Mouse (Mus musculus) CH12.LX (cell line): ENCODE measurements around the gene Tcea3. TPM values are rescaled to one million over a fixed set of nuclear protein-coding genes. Genes with fewer than 3 reads are reported as not detected.

Experiments
- DNase-seq: peaks from one replicate; pipeline ENCODE4 v3.0.0-alpha.2; 2013; ENCODE audit errors: extremely low read depth
- H3K27ac ChIP-seq: 2 replicates; pipeline ENCODE4 v1.5.1; 2012; ENCODE audit warnings: low read depth, mild to moderate bottlenecking, control low read depth, moderate library complexity; ENCODE audit not compliant: insufficient read depth
- H3K27me3 ChIP-seq: replicated peaks from 2 replicates; pipeline ENCODE3; 2012; ENCODE audit warnings: inconsistent platforms
- H3K36me3 ChIP-seq, 2 experiments: replicated peaks in 1 of 2; 2 replicates each; pipeline versions ENCODE3 to v1.6.1; 2012; ENCODE audit warnings: inconsistent platforms in 1 of 2, low read length in 1 of 2, mild to moderate bottlenecking in 1 of 2, mixed read lengths in 1 of 2, moderate library complexity in 1 of 2; ENCODE audit not compliant: control insufficient read depth in 1 of 2, insufficient read depth in 1 of 2
- H3K4me1 ChIP-seq, 2 experiments: 2 replicates each; pipeline ENCODE4 v1.6.1; 2012; ENCODE audit warnings: inconsistent platforms in 1 of 2, moderate library complexity in 1 of 2; ENCODE audit not compliant: insufficient read depth in 2 of 2, control insufficient read depth in 1 of 2
- H3K4me2 ChIP-seq: 2 replicates; pipeline ENCODE4 v1.6.1; 2012; ENCODE audit warnings: low read depth, mild to moderate bottlenecking, control low read depth; ENCODE audit not compliant: poor library complexity, insufficient read depth, severe bottlenecking
- H3K4me3 ChIP-seq, 3 experiments: fragments of 150-350 bp in 1 of 3; sonication (generic) in 1 of 3; replicated peaks in 1 of 3; 2 replicates each; pipeline versions ENCODE3 to v1.5.1; 2011 to 2012; ENCODE audit warnings: low read depth in 2 of 3, low read length in 2 of 3, mild to moderate bottlenecking in 2 of 3, moderate library complexity in 2 of 3, control low read depth in 1 of 3, improper control_type of control experiment in 1 of 3, inconsistent platforms in 1 of 3, mixed read lengths in 1 of 3; ENCODE audit not compliant: poor library complexity in 1 of 3
- H3K79me2 ChIP-seq: replicated peaks from 2 replicates; pipeline ENCODE4 v1.6.1; 2012; ENCODE audit warnings: mild to moderate bottlenecking, moderate library complexity; ENCODE audit not compliant: control insufficient read depth, poor library complexity, insufficient read depth, severe bottlenecking; ENCODE audit errors: extremely low read depth
- H3K9ac ChIP-seq: 2 replicates; pipeline ENCODE4 v1.6.1; 2012; ENCODE audit warnings: low read depth, mild to moderate bottlenecking, control low read depth, moderate library complexity; ENCODE audit not compliant: insufficient read depth
- H3K9me3 ChIP-seq: replicated peaks from 2 replicates; pipeline ENCODE3; 2012; ENCODE audit warnings: low read length, inconsistent platforms, mixed read lengths
- BHLHE40 ChIP-seq: IDR thresholded peaks from 2 replicates; pipeline ENCODE4 v1.6.1; 2011; ENCODE audit warnings: mild to moderate bottlenecking, low read depth, low read length, improper control_type of control experiment
- CHD1 ChIP-seq: IDR thresholded peaks from 2 replicates; pipeline ENCODE4 v1.6.1; 2012; ENCODE audit warnings: low read depth, low read length, improper control_type of control experiment, inconsistent platforms
- CHD2 ChIP-seq: IDR thresholded peaks from 2 replicates; pipeline ENCODE4 v1.6.1; 2011; ENCODE audit warnings: low read length, improper control_type of control experiment
- CTCF ChIP-seq, 2 experiments: IDR thresholded peaks in 1 of 2; conservative IDR thresholded peaks in 1 of 2; 2 replicates each; pipeline ENCODE4 v1.5.1; 2011 to 2012; ENCODE audit warnings: low read depth in 2 of 2, low read length in 2 of 2, improper control_type of control experiment in 1 of 2, inconsistent platforms in 1 of 2, mild to moderate bottlenecking in 1 of 2, moderate library complexity in 1 of 2
- E2F4 ChIP-seq: IDR thresholded peaks from 2 replicates; pipeline ENCODE4 v1.6.1; 2011; ENCODE audit warnings: low read depth, low read length, improper control_type of control experiment; ENCODE audit not compliant: insufficient replicate concordance
- EP300 ChIP-seq: IDR thresholded peaks from 2 replicates; pipeline ENCODE4 v1.6.1; 2011; ENCODE audit warnings: low read length, improper control_type of control experiment
- ETS1 ChIP-seq: conservative IDR thresholded peaks from 2 replicates; pipeline ENCODE4 v1.6.1; 2012; ENCODE audit warnings: low read depth, mild to moderate bottlenecking, inconsistent platforms, low read length, improper control_type of control experiment, moderate library complexity
- GABPA ChIP-seq: IDR thresholded peaks from 2 replicates; pipeline ENCODE4 v1.6.1; 2012; ENCODE audit warnings: low read depth, low read length, improper control_type of control experiment, inconsistent platforms; ENCODE audit not compliant: insufficient replicate concordance
- HCFC1 ChIP-seq: IDR thresholded peaks from 2 replicates; pipeline ENCODE4 v1.6.1; 2012; ENCODE audit warnings: low read depth, mild to moderate bottlenecking, inconsistent platforms, low read length, improper control_type of control experiment
- IRF4 ChIP-seq: IDR thresholded peaks from 2 replicates; pipeline ENCODE4 v1.6.1; 2014; ENCODE audit warnings: low read depth, mild to moderate bottlenecking, inconsistent platforms, low read length, improper control_type of control experiment
- JUN ChIP-seq: IDR thresholded peaks from 2 replicates; pipeline ENCODE4 v1.6.1; 2011; ENCODE audit warnings: low read depth, mild to moderate bottlenecking, low read length, improper control_type of control experiment, moderate library complexity; ENCODE audit not compliant: insufficient read depth
- JUND ChIP-seq: conservative IDR thresholded peaks from 2 replicates; pipeline ENCODE4 v1.6.1; 2011; ENCODE audit warnings: low read depth, low read length, improper control_type of control experiment
- KAT2A ChIP-seq: IDR thresholded peaks from 2 replicates; pipeline ENCODE4 v1.6.1; 2012; ENCODE audit warnings: low read length, improper control_type of control experiment, inconsistent platforms; ENCODE audit not compliant: insufficient replicate concordance
- MAX ChIP-seq: IDR thresholded peaks from 2 replicates; pipeline ENCODE4 v1.6.1; 2011; ENCODE audit warnings: low read length, improper control_type of control experiment
- MAZ ChIP-seq: IDR thresholded peaks from 2 replicates; pipeline ENCODE4 v1.6.1; 2012; ENCODE audit warnings: low read depth, mild to moderate bottlenecking, inconsistent platforms, low read length, improper control_type of control experiment, moderate library complexity
- MEF2A ChIP-seq: IDR thresholded peaks from 2 replicates; pipeline ENCODE4 v1.6.1; 2014; ENCODE audit warnings: low read depth, mild to moderate bottlenecking, inconsistent platforms, low read length, improper control_type of control experiment, borderline replicate concordance
- MXI1 ChIP-seq: IDR thresholded peaks from 2 replicates; pipeline ENCODE4 v1.6.1; 2011; ENCODE audit warnings: mild to moderate bottlenecking, low read depth, low read length, improper control_type of control experiment
- MYC ChIP-seq: IDR thresholded peaks from 2 replicates; pipeline ENCODE4 v1.6.1; 2011; ENCODE audit warnings: low read depth, mild to moderate bottlenecking, improper control_type of control experiment, low read length
- NELFE ChIP-seq: IDR thresholded peaks from 2 replicates; pipeline ENCODE4 v1.6.1; 2011; ENCODE audit warnings: low read depth, low read length, improper control_type of control experiment
- NRF1 ChIP-seq: IDR thresholded peaks from 2 replicates; pipeline ENCODE4 v1.6.1; 2014; ENCODE audit warnings: low read depth, mild to moderate bottlenecking, inconsistent platforms, low read length, improper control_type of control experiment, moderate library complexity
- POLR2A ChIP-seq: IDR thresholded peaks from 2 replicates; pipeline ENCODE4 v1.6.1; 2011; ENCODE audit warnings: low read depth, mild to moderate bottlenecking, improper control_type of control experiment, low read length
- POLR2AphosphoS2 ChIP-seq: IDR thresholded peaks from 2 replicates; pipeline ENCODE4 v1.6.1; 2011; ENCODE audit warnings: low read depth, low read length, improper control_type of control experiment
- RCOR1 ChIP-seq: conservative IDR thresholded peaks from 2 replicates; pipeline ENCODE4 v1.6.1; 2012; ENCODE audit warnings: low read depth, mild to moderate bottlenecking, inconsistent platforms, low read length, improper control_type of control experiment
- SIN3A ChIP-seq: IDR thresholded peaks from 2 replicates; pipeline ENCODE4 v1.6.1; 2012; ENCODE audit warnings: low read length, improper control_type of control experiment, inconsistent platforms
- SMC3 ChIP-seq: IDR thresholded peaks from 2 replicates; pipeline ENCODE4 v1.6.1; 2011; ENCODE audit warnings: low read depth, low read length, improper control_type of control experiment
- TBP ChIP-seq: conservative IDR thresholded peaks from 2 replicates; pipeline ENCODE4 v1.6.1; 2011; ENCODE audit warnings: low read depth, low read length, improper control_type of control experiment
- TCF12 ChIP-seq: IDR thresholded peaks from 2 replicates; pipeline ENCODE4 v1.6.1; 2014; ENCODE audit warnings: low read depth, mild to moderate bottlenecking, inconsistent platforms, low read length, improper control_type of control experiment
- UBTF ChIP-seq: IDR thresholded peaks from 2 replicates; pipeline ENCODE4 v1.6.1; 2012; ENCODE audit warnings: low read depth, mild to moderate bottlenecking, inconsistent platforms, low read length, improper control_type of control experiment, moderate library complexity
- USF1 ChIP-seq: IDR thresholded peaks from 2 replicates; pipeline ENCODE4 v1.6.1; 2014; ENCODE audit warnings: low read depth, mild to moderate bottlenecking, inconsistent platforms, low read length, improper control_type of control experiment
- USF2 ChIP-seq: conservative IDR thresholded peaks from 2 replicates; pipeline ENCODE4 v1.6.1; 2011; ENCODE audit warnings: low read depth, low read length, improper control_type of control experiment
- ZC3H11A ChIP-seq: IDR thresholded peaks from 2 replicates; pipeline ENCODE4 v1.6.1; 2012; ENCODE audit warnings: low read depth, mild to moderate bottlenecking, inconsistent platforms, low read length, improper control_type of control experiment
- ZKSCAN1 ChIP-seq: IDR thresholded peaks from 2 replicates; pipeline ENCODE4 v1.6.1; 2012; ENCODE audit warnings: low read depth, inconsistent platforms, low read length, improper control_type of control experiment, borderline replicate concordance
- ZMIZ1 ChIP-seq: IDR thresholded peaks from 2 replicates; pipeline ENCODE4 v1.6.1; 2012; ENCODE audit warnings: low read depth, mild to moderate bottlenecking, inconsistent platforms, low read length, improper control_type of control experiment
- dilution Hi-C: fragments of 300-500 bp; cut with MboI; formaldehyde crosslinking; loops from 2 replicates; pipeline ENCODE4 v1.14.3; 2020; ENCODE audit warnings: low sequenced_read_pairs; ENCODE audit not compliant: extremely low pct_unique_long_range_greater_than_20kb, extremely low pct_ligation_motif_present
- in situ Hi-C: fragments of 300-500 bp; cut with MboI; formaldehyde crosslinking; loops from 3 replicates; pipeline ENCODE4 v1.14.3; 2019; ENCODE audit warnings: low sequenced_read_pairs, low pct_ligation_motif_present, low pct_unique_long_range_greater_than_20kb, mixed read lengths
- polyA plus RNA-seq: library from polyadenylated mRNA; unstranded; fragments of >175 nt; gene quantifications from 2 replicates; pipeline ENCODE4 v1.2.1, GENCODE M21; 2012; ENCODE audit warnings: low read depth; ENCODE audit not compliant: insufficient read length
- total RNA-seq, 2 experiments: library from RNA; depleted of rRNA; stranded (reverse); fragments of 300-350 nt in 1 of 2; fragments of >200 nt in 1 of 2; gene quantifications; 2 replicates each; pipeline ENCODE4 v1.2.3; 2012 to 2014

Gene Tcea3
- total and polyA plus RNA-seq, 3 experiments, result not detected

- H3K4me3 ChIP-seq, result no peak overlapping the region
- peak; percentile 51 for DNase-seq
- H3K9me3 ChIP-seq, result no peaks in the 10 kb centered on the region
- in situ Hi-C loops, result no loop called here
- TF ChIP-seq MEF2A (no peak), HCFC1 (no peak), GABPA (no peak), NELFE (no peak), UBTF (no peak), JUND (no peak), ZC3H11A (no peak), KAT2A (no peak), EP300 (no peak), MAZ (no peak), IRF4 (no peak), SIN3A (no peak), E2F4 (no peak), BHLHE40 (no peak), JUN (no peak), TBP (no peak), MYC (no peak), POLR2AphosphoS2 (no peak), MAX (no peak)
- TF ChIP-seq, all 38 proteins: peak for 0
- H3K4me1 ChIP-seq, result peaks cover 13 to 24% of the 10 kb centered on the region in 2 experiments
- no peaks in the 10 kb centered on the region for H3K36me3 ChIP-seq
- H3K4me2 ChIP-seq, result no peak overlapping the region
- dilution Hi-C loops, result no loop called here
- no peak overlapping the region for H3K9ac ChIP-seq
- no peak overlapping the region for H3K27ac ChIP-seq
- peaks cover 54% of the 10 kb centered on the region for H3K27me3 ChIP-seq
- H3K79me2 ChIP-seq, result no peaks in the 10 kb centered on the region
Observed at GRCm38 (mm10) chr4:136261912-136262311, 14.4 kb downstream of the Tcea3 start.

DNA sequence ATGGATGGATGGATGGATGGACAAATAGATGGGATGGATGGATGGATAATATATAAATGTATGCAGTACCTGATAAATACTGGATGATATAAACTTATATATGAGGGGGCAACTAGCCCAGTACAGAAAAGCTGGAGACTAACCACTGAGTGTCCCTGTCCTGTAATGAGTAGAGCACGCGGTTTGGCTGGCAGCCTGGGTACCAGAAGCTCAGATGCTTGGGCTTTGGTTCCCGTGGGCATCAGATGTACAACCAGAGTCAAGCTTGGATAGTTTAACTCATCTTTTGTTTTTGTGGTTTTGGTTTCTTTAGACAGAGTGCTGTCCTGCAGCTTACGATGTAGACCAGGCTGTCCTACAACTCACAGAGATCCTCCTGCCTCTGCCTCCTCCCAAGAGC lies 16.0 kb downstream of the Tcea3 start:
- peaks cover 51% of the 10 kb centered on the region for H3K27me3 ChIP-seq
- no peak for TF ChIP-seq HCFC1
- TF ChIP-seq ETS1, result 0 out of 2 replicates have a peak, but pooled peaks have one; percentile 35
- no peak for TF ChIP-seq ZKSCAN1
- no peak for TF ChIP-seq MXI1
- TF ChIP-seq USF1, result no peak
- no peak for TF ChIP-seq CHD1
- TF ChIP-seq POLR2A, result no peak
- TF ChIP-seq NRF1, result no peak
- peak; percentile 75 for TF ChIP-seq TCF12
- TF ChIP-seq MYC, result peak; percentile 67; the same call in 1 of the 2 replicates
- peak; percentile 49; the same call in 1 of the 2 replicates for TF ChIP-seq MAX
- TF ChIP-seq CHD2, result no peak
- TF ChIP-seq JUND, result 0 out of 2 replicates have a peak, but pooled peaks have one; percentile 30
- TF ChIP-seq SMC3, result no peak
- TF ChIP-seq GABPA, result no peak
- no peak for TF ChIP-seq E2F4
- no peak for TF ChIP-seq MEF2A
- TF ChIP-seq USF2, result no peak
- 0 out of 2 replicates have a peak, but pooled peaks have one; percentile 63 for TF ChIP-seq RCOR1
- peak; percentile 55; the same call in 1 of the 2 replicates for TF ChIP-seq BHLHE40
- TF ChIP-seq ZMIZ1, result no peak
- no peak for TF ChIP-seq UBTF
- TF ChIP-seq CTCF (conservative IDR thresholded peaks at IDR 0.05 in 1 of 2, IDR thresholded peaks at IDR 0.05 in 1 of 2; ENCODE audit: low read depth in 2 of 2, low read length in 2 of 2), result no peak
- no peak for TF ChIP-seq NELFE

More for the DNA sequence above, 16.0 kb downstream of the Tcea3 start:
- no peak overlapping the region for H3K9ac ChIP-seq
- no peak overlapping the region for H3K4me3 ChIP-seq
- DNase-seq, result peak; percentile 64
- no peak overlapping the region for H3K4me2 ChIP-seq
- in situ Hi-C loops (no loop called here), dilution Hi-C loops (no loop called here)
- no peak overlapping the region for H3K27ac ChIP-seq
- no peaks in the 10 kb centered on the region for H3K79me2 ChIP-seq
- no peaks in the 10 kb centered on the region for H3K36me3 ChIP-seq
- peaks cover 13 to 25% of the 10 kb centered on the region in 2 experiments for H3K4me1 ChIP-seq
- H3K9me3 ChIP-seq, result no peaks in the 10 kb centered on the region
